Mouse (Mus musculus): ENCODE results near the gene Adat2. TPM values are rescaled to one million over a fixed set of nuclear protein-coding genes. Genes with fewer than 3 reads are reported as not detected.

Gene Adat2
- polyA plus RNA-seq, 1 experiment from 2014 or later: 2.9 TPM

GRCm38 (mm10) chr10:13600926-13601325 is 48.2 kb downstream of the Adat2 start:
- H3K4me3 ChIP-seq: no peak overlapping the region
- no peak overlapping the region for H3K9ac ChIP-seq
- no peaks in the 10 kb centered on the region for H3K27me3 ChIP-seq
- ATAC-seq (ENCODE audit: low read depth): no peak
- 77% methylated on average over 2 of the region's 2 CpGs for WGBS
- no peaks in the 10 kb centered on the region for H3K36me3 ChIP-seq
- no peak overlapping the region for H3K27ac ChIP-seq (replicated peaks)
- H3K4me2 ChIP-seq: no peak overlapping the region
- H3K4me1 ChIP-seq (replicated peaks): no peaks in the 10 kb centered on the region
- H3K9me3 ChIP-seq: no peaks in the 10 kb centered on the region

Other genes starting within 250 kb of the Adat2 start
- gene Phactr2, start 78.5 kb upstream of the Adat2 start, polyA plus RNA-seq (2015; fragmentation: Nextera tagmentation; extraction: Ambion mirVana): 11.3 and 11.4 TPM in 2 replicates
- gene Fuca2, start 53.4 kb upstream of the Adat2 start, polyA plus RNA-seq (2015; fragmentation: Nextera tagmentation; extraction: Ambion mirVana): 36.9 and 37.7 TPM in 2 replicates
- 26.4 and 26.5 TPM in 2 replicates for gene Pex3, start 248 bp downstream of the Adat2 start, polyA plus RNA-seq (2015; fragmentation: Nextera tagmentation; extraction: Ambion mirVana)